Mouse (Mus musculus) activated CD4-positive, CD25-positive, alpha-beta regulatory T cell, adult 4 months (primary cell): ENCODE measurements around the gene Tex22. TPM values are rescaled to one million over a fixed set of nuclear protein-coding genes. Genes with fewer than 3 reads are reported as not detected.
A peak's percentile ranks its signal among the peaks of the same experiment; 100 is the strongest.

Experiments used
- ATAC-seq: one replicate; pipeline ENCODE4 v1.8.0; 2017
- polyA plus RNA-seq, 2 experiments: library from polyadenylated mRNA; unstranded; fragments of 100-300 nt; shearing (Covaris generic); gene quantifications; one replicate each; pipeline ENCODE4 v1.2.1; 2017

Gene Tex22
- under 1 TPM in 1 of 2 experiments, not detected in 1; 0.29 TPM for polyA plus RNA-seq

DNA sequence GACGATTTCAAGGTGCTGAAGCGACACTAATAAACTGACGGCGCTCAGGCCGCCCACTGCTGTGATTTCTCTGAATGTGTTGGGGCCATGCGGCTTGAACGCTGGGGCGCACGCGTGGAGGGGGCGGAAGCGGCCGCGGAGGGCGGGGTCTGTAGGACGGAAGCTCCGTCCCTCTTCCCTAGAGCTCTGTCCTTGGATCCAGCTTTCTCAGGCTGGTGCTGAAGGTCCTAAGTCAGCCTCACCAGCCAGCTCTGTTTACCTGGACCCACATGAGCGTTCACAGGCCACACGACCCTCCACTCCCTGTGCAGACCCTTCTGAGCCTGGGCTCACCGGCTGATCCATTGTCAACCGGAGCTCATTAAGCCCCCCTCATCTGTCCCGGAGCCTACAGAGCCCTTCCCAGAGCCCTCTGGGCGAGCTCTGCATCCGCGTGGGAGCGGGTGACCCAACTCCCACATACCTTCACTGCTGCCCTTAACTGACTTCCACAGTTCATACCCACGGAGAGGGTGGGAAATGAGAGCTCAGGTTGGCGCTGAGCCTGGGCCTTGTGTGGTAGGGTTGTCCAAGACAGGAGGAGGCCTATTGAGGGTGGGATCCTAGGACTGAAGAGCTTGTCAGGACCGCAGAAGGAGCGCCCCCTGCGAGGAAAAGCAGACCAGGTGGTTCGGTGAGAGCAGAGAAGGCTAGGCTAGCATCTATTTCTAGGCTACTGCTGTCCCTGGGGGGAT, at the start of gene Tex22:
Gene Tex22, plus strand, starts transcription at position 174 of the 734 bp plus-strand sequence.
- ATAC-seq, result peak; percentile 76

- no peak for ATAC-seq
These were observed 47.7 kb upstream of the Tex22 start for GRCm38 (mm10) chr12:113026557-113026956.

- ATAC-seq, result no peak
These were observed 46.8 kb upstream of the Tex22 start for GRCm38 (mm10) chr12:113027495-113027894.

DNA sequence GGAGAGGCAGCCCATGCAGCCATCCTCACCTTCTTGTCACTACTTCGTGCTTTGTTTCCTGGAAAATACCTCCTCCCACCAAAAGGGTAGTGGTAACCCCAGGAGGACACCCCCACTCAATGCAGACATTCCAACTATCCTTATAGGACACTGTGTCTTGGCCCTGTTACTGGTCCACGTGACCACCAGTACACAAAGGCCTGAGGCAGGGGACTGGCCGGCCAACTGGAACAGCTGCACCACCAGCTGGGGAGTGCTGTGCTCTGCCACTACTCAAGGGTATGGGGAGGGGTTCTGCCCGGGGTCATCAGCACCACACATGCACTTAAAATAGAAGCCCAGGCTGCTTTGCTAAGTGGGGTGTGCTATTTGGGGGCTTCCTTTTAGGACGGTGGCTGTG, 46.2 kb upstream of the Tex22 start:
- ATAC-seq, result no peak

GRCm38 (mm10) chr12:113028898-113029297, 45.4 kb upstream of the Tex22 start:
- ATAC-seq, result no peak

DNA sequence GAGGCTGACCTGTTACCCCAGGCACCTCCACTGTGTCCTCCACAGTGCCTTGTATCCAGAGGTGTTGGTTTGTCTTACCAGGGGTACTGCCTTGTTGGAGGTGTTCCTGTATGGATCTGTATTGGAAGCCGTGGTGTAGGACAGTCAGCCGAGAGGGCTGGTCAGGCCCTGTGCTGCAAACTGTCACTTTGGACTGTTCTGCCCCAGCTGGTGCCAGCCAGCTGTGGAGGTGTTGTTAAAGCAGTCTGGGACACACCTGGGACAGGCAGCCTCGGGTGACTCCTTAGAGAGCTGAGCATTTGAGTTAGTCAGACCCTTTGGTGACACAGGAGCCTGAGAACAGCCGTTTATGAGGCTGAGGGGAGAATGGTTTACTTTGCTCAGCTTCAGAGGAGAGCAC, 44.3 kb upstream of the Tex22 start:
- ATAC-seq, result no peak

GRCm38 (mm10) chr12:113030993-113031392, 43.3 kb upstream of the Tex22 start:
- no peak for ATAC-seq

- no peak for ATAC-seq
These were observed 42.9 kb upstream of the Tex22 start for GRCm38 (mm10) chr12:113031441-113031840.

GRCm38 (mm10) chr12:113032296-113033250, 41.7 kb upstream of the Tex22 start:
- no peak for ATAC-seq

GRCm38 (mm10) chr12:113035093-113035492, 39.2 kb upstream of the Tex22 start:
- ATAC-seq, result no peak

DNA sequence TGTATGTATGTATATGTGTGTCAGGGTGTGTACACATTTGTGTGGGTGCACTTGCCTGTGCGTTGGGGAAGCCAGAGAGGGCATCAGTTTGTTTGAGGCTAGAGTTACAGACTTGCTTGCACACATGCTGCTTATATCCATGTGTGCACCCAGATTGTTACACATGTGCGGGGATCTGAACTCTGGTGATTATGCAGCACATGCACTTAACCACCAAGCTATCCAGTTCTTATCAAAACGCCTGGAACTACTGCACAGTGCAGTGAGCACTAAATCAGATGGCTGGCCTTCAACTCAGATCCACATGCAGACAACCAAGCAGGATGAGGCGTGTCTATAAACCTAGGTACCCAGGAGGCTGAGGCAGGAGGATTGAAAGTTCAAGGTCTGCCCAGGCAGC, 37.3 kb upstream of the Tex22 start:
- ATAC-seq, result no peak

DNA sequence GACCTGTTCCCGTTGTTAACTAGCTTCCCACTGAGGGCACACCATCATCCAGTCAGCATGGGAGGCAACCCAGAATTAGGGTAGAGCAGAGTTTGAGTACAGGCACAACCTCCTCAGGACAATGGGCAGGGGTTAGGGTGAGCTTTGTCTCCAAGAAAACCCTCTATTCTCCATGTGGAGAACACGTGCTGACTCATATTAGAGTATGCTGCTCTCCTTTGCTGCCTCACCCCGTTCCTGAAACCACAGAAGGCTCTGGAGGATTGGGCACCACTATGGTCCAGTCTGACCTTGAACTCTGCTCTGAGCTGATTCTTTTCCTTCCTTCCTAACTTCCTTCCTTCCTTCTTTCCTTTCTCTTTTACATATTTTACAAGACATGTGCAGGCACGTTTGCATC, 35.9 kb upstream of the Tex22 start:
- ATAC-seq, result no peak

- ATAC-seq, result peak; percentile 38
These were observed 32.5 kb upstream of the Tex22 start for GRCm38 (mm10) chr12:113041481-113042439.

DNA sequence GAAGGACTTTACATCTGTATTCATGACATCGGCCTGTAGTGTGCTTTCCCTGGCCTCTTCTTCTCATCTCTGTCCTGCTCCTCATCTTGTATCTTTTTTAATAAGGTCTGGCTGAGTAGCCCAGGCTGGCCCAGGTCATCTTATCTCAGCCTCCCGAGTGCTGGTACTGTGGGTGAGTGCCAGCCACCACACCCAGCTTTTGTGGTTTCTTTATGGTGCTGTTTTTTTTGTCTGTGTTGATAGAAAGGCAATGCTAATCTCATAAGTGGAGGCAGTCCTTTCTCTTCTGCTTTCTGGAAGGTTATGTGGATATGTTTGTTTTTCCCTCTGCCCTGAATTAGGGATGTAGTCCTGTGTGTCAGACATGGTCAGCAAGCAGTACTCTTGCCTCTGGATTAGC, 31.8 kb upstream of the Tex22 start:
- no peak for ATAC-seq

DNA sequence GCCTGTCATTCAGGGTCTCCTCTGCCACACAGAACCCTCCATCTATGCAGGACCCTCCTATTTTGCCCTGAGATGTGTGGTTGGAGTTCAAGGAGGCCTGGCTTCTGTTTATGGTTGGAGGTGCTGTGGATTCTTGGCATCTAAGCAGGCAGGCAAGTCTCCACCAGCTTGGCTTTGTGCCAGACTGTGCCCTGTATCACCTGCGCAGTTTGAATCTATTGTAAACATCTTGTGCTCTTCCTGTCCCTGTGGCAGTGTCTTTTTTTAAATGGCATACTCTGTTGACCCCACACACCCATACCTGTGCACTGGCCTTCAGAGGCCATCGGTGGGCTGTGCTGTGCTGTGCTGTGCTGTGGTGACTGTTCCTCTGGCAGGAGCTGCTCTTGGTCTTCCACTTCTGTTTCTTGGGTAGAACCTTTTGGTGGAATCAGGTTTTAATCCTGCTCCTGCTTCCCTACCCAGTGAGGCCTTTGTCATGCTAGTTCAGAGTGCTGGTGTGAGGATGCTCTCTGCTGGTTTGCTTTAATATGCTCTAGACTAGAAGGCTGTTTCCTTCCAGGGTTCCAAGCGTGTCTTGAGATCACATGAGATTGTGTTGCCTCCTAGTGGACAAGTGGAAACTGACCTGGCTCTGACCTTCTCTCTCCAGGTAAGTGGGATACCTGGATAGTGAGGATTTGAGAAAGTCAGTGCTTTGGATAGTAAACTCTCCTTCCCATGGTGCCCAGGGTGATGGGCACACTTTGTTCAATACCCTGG, 29.2 kb upstream of the Tex22 start:
- no peak for ATAC-seq

- peak; percentile 28 for ATAC-seq
These were observed 27.4 kb upstream of the Tex22 start for GRCm38 (mm10) chr12:113046861-113047260.

DNA sequence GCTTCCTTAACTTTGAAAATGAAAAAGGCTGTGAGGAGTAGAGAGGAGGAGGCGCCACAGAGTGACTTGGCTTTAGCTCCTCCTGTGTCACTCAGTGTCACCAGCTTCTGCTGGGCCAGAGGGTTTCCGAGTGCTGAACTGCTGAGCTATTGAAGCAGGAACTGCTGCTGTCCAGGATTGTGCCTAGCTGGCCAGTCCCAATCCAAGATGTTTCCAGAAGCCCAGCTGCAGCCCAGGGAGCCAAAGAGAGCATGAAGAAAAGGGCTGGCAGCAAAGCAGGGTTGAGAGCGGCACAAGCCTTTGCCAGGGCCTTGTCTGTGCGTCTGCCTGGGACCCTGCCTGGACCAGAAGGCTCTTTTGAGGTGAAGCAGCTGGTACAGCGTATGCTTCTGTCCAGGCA, 26.2 kb upstream of the Tex22 start:
- no peak for ATAC-seq

- ATAC-seq, result peak; percentile 81
These were observed 24.5 kb upstream of the Tex22 start for GRCm38 (mm10) chr12:113049836-113050235.

GRCm38 (mm10) chr12:113050671-113051070, 23.6 kb upstream of the Tex22 start:
- no peak for ATAC-seq

DNA sequence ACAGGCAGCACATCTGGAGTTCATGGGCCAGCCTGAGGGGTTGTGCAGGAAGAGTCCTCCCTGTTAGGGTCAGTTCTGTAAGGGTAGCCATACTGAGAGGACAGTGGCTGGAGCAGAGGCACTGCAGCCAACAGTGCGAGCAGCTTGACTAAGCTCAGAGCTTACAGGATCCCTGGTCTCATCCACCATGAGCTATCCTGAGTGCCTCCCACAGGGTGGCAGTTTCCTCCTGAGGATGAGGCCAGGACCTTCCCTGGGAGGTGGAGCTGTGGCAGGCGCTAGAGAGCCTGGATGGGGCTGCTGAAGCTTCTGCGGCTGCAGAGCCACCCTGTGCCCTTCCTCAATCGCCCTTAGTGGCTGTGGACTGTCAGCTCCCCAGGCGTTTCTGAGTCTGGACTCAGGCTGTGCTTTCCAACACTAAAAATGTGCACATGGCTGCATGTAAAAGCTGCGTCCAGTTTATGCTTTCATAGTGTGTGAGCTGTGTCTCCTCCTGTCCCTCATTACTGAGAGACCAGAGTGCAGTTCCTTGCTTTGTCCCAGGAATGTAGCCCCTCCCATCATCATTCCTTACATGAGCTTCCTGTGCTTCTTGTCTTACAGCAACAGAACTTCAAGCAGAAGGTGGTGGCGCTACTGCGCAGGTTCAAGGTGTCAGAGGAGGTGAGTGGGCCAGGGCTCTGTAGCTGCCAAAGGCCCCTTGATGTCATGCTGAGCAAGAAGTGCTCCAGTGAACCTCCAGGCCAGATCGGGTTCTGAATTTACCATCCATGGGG, 22.5 kb upstream of the Tex22 start:
- ATAC-seq, result no peak

DNA sequence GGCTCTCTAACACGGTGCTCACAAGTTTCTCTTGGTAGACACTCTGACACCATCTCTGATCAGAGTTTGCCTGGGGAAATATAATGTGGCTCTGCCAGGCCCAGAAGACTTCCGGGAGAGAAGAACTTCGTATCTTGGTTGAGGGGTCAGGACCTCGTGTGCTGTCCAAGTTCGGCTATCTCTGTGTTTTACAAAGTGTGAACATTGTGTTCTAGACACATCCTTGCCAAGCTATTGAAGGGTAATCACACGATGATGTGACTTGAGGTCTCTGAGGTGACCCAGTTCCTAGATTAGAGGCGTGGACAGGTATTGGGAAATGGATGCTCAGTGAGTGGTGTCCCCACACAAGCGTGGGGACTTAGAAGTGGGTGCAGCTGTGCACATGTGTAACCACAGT, 18.2 kb upstream of the Tex22 start:
- ATAC-seq, result no peak
